Mouse (Mus musculus): ENCODE measurements at regions not wholly inside any gene's neighbourhood (a gene's known extent, or its start where the extent isn't known, plus 50 kb on each side); places are given as distances from the start of the nearest gene placed in this dataset.

DNA sequence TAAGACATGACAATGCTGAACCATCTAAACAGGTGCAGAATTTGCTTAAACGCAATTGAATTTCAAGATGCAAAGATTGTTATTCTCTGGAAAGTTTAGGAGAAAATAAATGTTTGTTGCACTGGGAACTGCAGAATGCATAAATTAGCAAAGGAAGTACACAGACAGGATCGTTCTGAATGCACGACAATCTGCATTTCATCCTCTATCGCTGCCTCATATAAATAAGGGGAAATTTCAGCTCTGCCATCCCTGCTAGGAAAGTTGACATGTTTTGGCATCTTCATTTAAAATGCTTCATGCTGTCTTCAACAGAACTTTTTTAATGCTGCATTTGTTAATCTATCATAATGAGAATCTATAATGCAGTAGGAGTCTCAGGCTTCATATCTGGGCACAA lies 137.6 kb downstream of the Med10 start:
- no peak for TF ChIP-seq CTCF (IDR thresholded peaks at IDR 0.05)
- TF ChIP-seq EP300 (IDR thresholded peaks at IDR 0.05) = no peak

Data from lung, postnatal 0 days (tissue).